Mouse (Mus musculus): ENCODE data around the gene Map3k19. TPM values are rescaled to one million over a fixed set of nuclear protein-coding genes. Genes with fewer than 3 reads are reported as not detected.

The Map3k19 gene
- total RNA-seq, 1 experiment, result not detected

- in situ Hi-C loops (cut with MboI; ENCODE audit: low sequenced_read_pairs in 2 of 2, unreplicated experiment in 2 of 2), result no loop called here
- TF ChIP-seq ZNF384 (IDR thresholded peaks at IDR 0.05; ENCODE audit: low read depth, low read length) (no peak), MAFK (IDR thresholded peaks at IDR 0.05; ENCODE audit: insufficient read depth, low read depth, low read length) (no peak), HCFC1 (IDR thresholded peaks at IDR 0.05; ENCODE audit: borderline replicate concordance, insufficient read depth, low read length) (no peak), CHD2 (IDR thresholded peaks at IDR 0.05; ENCODE audit: low read depth, low read length) (no peak), ZC3H11A (IDR thresholded peaks at IDR 0.05; ENCODE audit: borderline replicate concordance, low read depth, low read length) (no peak)
- no peak for DNase-seq (ENCODE audit: low read depth, low spot score)
- H3K9me3 ChIP-seq (ENCODE audit: control insufficient read depth, insufficient read depth, low read depth, low read length), result no peaks in the 10 kb centered on the region
- H3K4me3 ChIP-seq (ENCODE audit: insufficient read depth in 1 of 2, low read depth in 1 of 2, low read length in 2 of 2, poor library complexity in 1 of 2, severe bottlenecking in 1 of 2), result no peak overlapping the region
- no peaks in the 10 kb centered on the region for H3K36me3 ChIP-seq (ENCODE audit: control insufficient read depth, insufficient read depth, low read length, poor library complexity, severe bottlenecking)
- H3K4me1 ChIP-seq (ENCODE audit: control insufficient read depth in 2 of 2, insufficient read depth in 2 of 2, low read length in 2 of 2, poor library complexity in 1 of 2), result no peaks in the 10 kb centered on the region
- H3K9ac ChIP-seq (ENCODE audit: insufficient read depth, low read depth, low read length, poor library complexity, severe bottlenecking), result no peak overlapping the region
- no peak overlapping the region for H3K27ac ChIP-seq (ENCODE audit: insufficient read depth, low read depth, low read length, poor library complexity, severe bottlenecking)
Observed at GRCm38 (mm10) chr1:127816381-127816780, 38.5 kb downstream of the Map3k19 start.

- in situ Hi-C loops (cut with MboI; ENCODE audit: low sequenced_read_pairs in 2 of 2, unreplicated experiment in 2 of 2), result no loop called here
- Histone ChIP-seq H3K27ac (ENCODE audit: insufficient read depth, low read depth, low read length, poor library complexity, severe bottlenecking) (no peak overlapping the region), H3K9ac (ENCODE audit: insufficient read depth, low read depth, low read length, poor library complexity, severe bottlenecking) (no peak overlapping the region), H3K36me3 (ENCODE audit: control insufficient read depth, insufficient read depth, low read length, poor library complexity, severe bottlenecking) (no peaks in the 10 kb centered on the region), H3K4me1 (ENCODE audit: control insufficient read depth in 2 of 2, insufficient read depth in 2 of 2, low read length in 2 of 2, poor library complexity in 1 of 2) (peaks cover 0 to 4% of the 10 kb centered on the region in 2 experiments; a peak in 1 of 4 replicates), H3K9me3 (ENCODE audit: control insufficient read depth, insufficient read depth, low read depth, low read length) (no peaks in the 10 kb centered on the region), H3K4me3 (ENCODE audit: insufficient read depth in 1 of 2, low read depth in 1 of 2, low read length in 2 of 2, poor library complexity in 1 of 2, severe bottlenecking in 1 of 2) (no peak overlapping the region)
- DNase-seq (ENCODE audit: low read depth, low spot score), result no peak
- no peak for TF ChIP-seq HCFC1 (IDR thresholded peaks at IDR 0.05; ENCODE audit: borderline replicate concordance, insufficient read depth, low read length)
- TF ChIP-seq ZC3H11A (IDR thresholded peaks at IDR 0.05; ENCODE audit: borderline replicate concordance, low read depth, low read length), result no peak
- no peak for TF ChIP-seq MAFK (IDR thresholded peaks at IDR 0.05; ENCODE audit: insufficient read depth, low read depth, low read length)
- TF ChIP-seq CHD2 (IDR thresholded peaks at IDR 0.05; ENCODE audit: low read depth, low read length), result no peak
- TF ChIP-seq ZNF384 (IDR thresholded peaks at IDR 0.05; ENCODE audit: low read depth, low read length), result no peak
Observed at GRCm38 (mm10) chr1:127812929-127813328, 41.9 kb downstream of the Map3k19 start.

GRCm38 (mm10) chr1:127808671-127809070 lies 46.2 kb downstream of the Map3k19 start:
- no peak for DNase-seq (ENCODE audit: low read depth, low spot score)
- no peak overlapping the region for H3K27ac ChIP-seq (ENCODE audit: insufficient read depth, low read depth, low read length, poor library complexity, severe bottlenecking)
- in situ Hi-C loops (cut with MboI; ENCODE audit: low sequenced_read_pairs in 2 of 2, unreplicated experiment in 2 of 2), result no loop called here
- H3K9me3 ChIP-seq (ENCODE audit: control insufficient read depth, insufficient read depth, low read depth, low read length), result no peaks in the 10 kb centered on the region
- no peak overlapping the region for H3K9ac ChIP-seq (ENCODE audit: insufficient read depth, low read depth, low read length, poor library complexity, severe bottlenecking)
- H3K4me3 ChIP-seq (ENCODE audit: insufficient read depth in 1 of 2, low read depth in 1 of 2, low read length in 2 of 2, poor library complexity in 1 of 2, severe bottlenecking in 1 of 2), result no peak overlapping the region
- H3K36me3 ChIP-seq (ENCODE audit: control insufficient read depth, insufficient read depth, low read length, poor library complexity, severe bottlenecking), result 0 out of 2 replicates have a peak, but pooled peaks cover 6% of the 10 kb centered on the region
- TF ChIP-seq ZNF384 (IDR thresholded peaks at IDR 0.05; ENCODE audit: low read depth, low read length) (no peak), ZC3H11A (IDR thresholded peaks at IDR 0.05; ENCODE audit: borderline replicate concordance, low read depth, low read length) (no peak), MAFK (IDR thresholded peaks at IDR 0.05; ENCODE audit: insufficient read depth, low read depth, low read length) (no peak), HCFC1 (IDR thresholded peaks at IDR 0.05; ENCODE audit: borderline replicate concordance, insufficient read depth, low read length) (no peak), CHD2 (IDR thresholded peaks at IDR 0.05; ENCODE audit: low read depth, low read length) (no peak)
- peaks cover 0 to 4% of the 10 kb centered on the region in 2 experiments; a peak in 1 of 4 replicates for H3K4me1 ChIP-seq (ENCODE audit: control insufficient read depth in 2 of 2, insufficient read depth in 2 of 2, low read length in 2 of 2, poor library complexity in 1 of 2)

- in situ Hi-C loops (cut with MboI; ENCODE audit: low sequenced_read_pairs in 2 of 2, unreplicated experiment in 2 of 2), result no loop called here
- TF ChIP-seq CHD2 (IDR thresholded peaks at IDR 0.05; ENCODE audit: low read depth, low read length) (no peak), ZNF384 (IDR thresholded peaks at IDR 0.05; ENCODE audit: low read depth, low read length) (no peak), MAFK (IDR thresholded peaks at IDR 0.05; ENCODE audit: insufficient read depth, low read depth, low read length) (no peak), HCFC1 (IDR thresholded peaks at IDR 0.05; ENCODE audit: borderline replicate concordance, insufficient read depth, low read length) (no peak), ZC3H11A (IDR thresholded peaks at IDR 0.05; ENCODE audit: borderline replicate concordance, low read depth, low read length) (no peak)
- Histone ChIP-seq H3K4me1 (ENCODE audit: control insufficient read depth in 2 of 2, insufficient read depth in 2 of 2, low read length in 2 of 2, poor library complexity in 1 of 2) (peaks cover 0 to 2% of the 10 kb centered on the region in 2 experiments; a peak in 1 of 4 replicates), H3K36me3 (ENCODE audit: control insufficient read depth, insufficient read depth, low read length, poor library complexity, severe bottlenecking) (peaks cover 28% of the 10 kb centered on the region), H3K27ac (ENCODE audit: insufficient read depth, low read depth, low read length, poor library complexity, severe bottlenecking) (no peak overlapping the region), H3K4me3 (ENCODE audit: insufficient read depth in 1 of 2, low read depth in 1 of 2, low read length in 2 of 2, poor library complexity in 1 of 2, severe bottlenecking in 1 of 2) (no peak overlapping the region), H3K9me3 (ENCODE audit: control insufficient read depth, insufficient read depth, low read depth, low read length) (no peaks in the 10 kb centered on the region), H3K9ac (ENCODE audit: insufficient read depth, low read depth, low read length, poor library complexity, severe bottlenecking) (no peak overlapping the region)
- DNase-seq (ENCODE audit: low read depth, low spot score), result no peak
Observed at GRCm38 (mm10) chr1:127802916-127803315, 51.9 kb downstream of the Map3k19 start.

Data from ES-E14 (cell line).